ENCODE assay signal across 10 mouse cellular contexts in genomic region chr11:4203705-4204074, GRCm38 (mm10). TPM values are rescaled to one million over a fixed set of nuclear protein-coding genes. Genes with fewer than 3 reads are reported as not detected.
DNase-seq lines count a peak whose midpoint lies in the region; ATAC-seq and TF ChIP-seq lines count a peak whose summit lies in the region.
"Had no signal": no experiment of that assay in that cellular context is flagged by ENCODE, and none has a peak within 500 bp of the region (broad histone marks: within the 10 kb centered on the region; RNA-seq: fewer than 3 reads in every experiment).

No protein-coding gene starts in this region.

- TF ChIP-seq EP300 in lung, postnatal 0 days (IDR thresholded peaks at IDR 0.05) = no peak

- WGBS in lung, postnatal 0 days = 10% methylated on average over 2 of the region's 2 CpGs

- peaks cover 2% of the 10 kb centered on the region; the same call in 1 of the 2 replicates for H3K4me1 ChIP-seq in cortical plate, adult 2 months (ENCODE audit: control insufficient read depth, insufficient read depth, low read length)
- H3K4me1 ChIP-seq in lung, postnatal 0 days (ENCODE audit: insufficient read depth, low read depth, low read length) = peaks cover 13% of the 10 kb centered on the region; the same call in 1 of the 2 replicates
- H3K4me1 ChIP-seq: neural tube, embryonic 12.5 days had no signal

- H3K9ac ChIP-seq in lung, postnatal 0 days (replicated peaks; ENCODE audit: low read depth) = no peak overlapping the region
- H3K9ac ChIP-seq: neural tube, embryonic 12.5 days had no signal

- H3K36me3 ChIP-seq in lung, postnatal 0 days (ENCODE audit: insufficient read depth, low read length) = peaks cover 8% of the 10 kb centered on the region

- ATAC-seq in inflammation-experienced regulatory T-cells, adult 6 months = peak; percentile 57
- ATAC-seq in lung, postnatal 0 days = peak; percentile 61
- no peak for ATAC-seq in erythroid progenitor cell, adult 5-6 weeks (replicated peaks; ENCODE audit: low FRiP score, poor library complexity, severe bottlenecking)

- no peak for TF ChIP-seq POLR2A in cortical plate, adult 2 months (IDR thresholded peaks at IDR 0.05; ENCODE audit: extremely low read depth, insufficient read depth, low read length)

- H3K4me3 ChIP-seq in cortical plate, adult 2 months (ENCODE audit: insufficient read depth, low read length) = no peak overlapping the region
- H3K4me3 ChIP-seq in lung, postnatal 0 days (ENCODE audit: low read depth, low read length) = no peak overlapping the region
- H3K4me3 ChIP-seq: erythroblast, embryonic 14.5 days; neural tube, embryonic 12.5 days had no signal

- peak; percentile 25 for DNase-seq in left cerebral cortex, postnatal 4 days
- DNase-seq in left cerebral cortex, adult 18-20 months (ENCODE audit: low spot score in 2 of 2) = no peak
- DNase-seq in lung, postnatal 0 days (ENCODE audit: low spot score) = peak; percentile 77
- DNase-seq in thymus, postnatal 36 days = peak; percentile 54 to 71
- no peak for DNase-seq in embryo, embryonic 11 days

- no peaks in the 10 kb centered on the region for H3K27me3 ChIP-seq in lung, postnatal 0 days (replicated peaks; ENCODE audit: insufficient read depth, low read length)
- H3K27me3 ChIP-seq: neural tube, embryonic 12.5 days had no signal

- no peak overlapping the region for H3K4me2 ChIP-seq in lung, postnatal 0 days (replicated peaks; ENCODE audit: low read depth, low read length)
- H3K4me2 ChIP-seq: neural tube, embryonic 12.5 days had no signal

- no peak for TF ChIP-seq CTCF in cortical plate, adult 2 months (IDR thresholded peaks at IDR 0.05; ENCODE audit: extremely low read depth, insufficient read depth, low read length)
- TF ChIP-seq CTCF in lung, postnatal 0 days (IDR thresholded peaks at IDR 0.05) = no peak

- no peaks in the 10 kb centered on the region for H3K9me3 ChIP-seq in lung, postnatal 0 days (ENCODE audit: low read length)
- H3K9me3 ChIP-seq: neural tube, embryonic 12.5 days had no signal

- intact Hi-C loops in left cerebral cortex, postnatal 4 days (cut with DNase I) = no loop called here

- H3K27ac ChIP-seq in cortical plate, adult 2 months (ENCODE audit: insufficient read depth, low read length) = peak overlapping the region; percentile 63
- H3K27ac ChIP-seq in lung, postnatal 0 days (ENCODE audit: low read length) = peak overlapping the region; percentile 87
- H3K27ac ChIP-seq: neural tube, embryonic 12.5 days had no signal

RNA-seq across cellular contexts. Expression of gene Castor1, which starts 14.3 kb away (rescaled TPM):
- total RNA-seq in left cerebral cortex, postnatal 4 days (2021) = 1 to 10 TPM; 1.8 to 1.9 TPM
- total RNA-seq in left cerebral cortex, adult 18-20 months (2021) = 1 to 10 TPM; 3.1 to 3.2 TPM
- polyA plus RNA-seq in cortical plate, adult 2 months (2012; rRNA removed) = 3.8 and 5.4 TPM in 2 replicates
- polyA plus RNA-seq in inflammation-experienced regulatory T-cells, adult 6 months (2017; shearing (Covaris generic)) = 10 to 100 TPM; 25.7 to 42.0 (median 37.8) TPM
- polyA plus RNA-seq in lung, postnatal 0 days (2015; fragmentation: Nextera tagmentation; extraction: Ambion mirVana) = 16.5 and 17.8 TPM in 2 replicates
- not detected in 2 replicates for total RNA-seq in erythroid progenitor cell, adult 5-6 weeks (2015; ENCODE audit: low replicate concordance)
- total RNA-seq in erythroid progenitor cell, adult 5-6 weeks (2017; ENCODE audit: low replicate concordance) = 2.6 TPM in 1 of 2 replicates, not detected in the other

RNA-seq across cellular contexts. Expression of gene Tbc1d10a, which starts 17.1 kb away (rescaled TPM):
- 10 to 100 TPM; 25.7 to 26.8 TPM for total RNA-seq in left cerebral cortex, postnatal 4 days (2021)
- total RNA-seq in left cerebral cortex, adult 18-20 months (2021) = 10 to 100 TPM; 30.5 to 30.7 TPM
- polyA plus RNA-seq in cortical plate, adult 2 months (2012; rRNA removed) = 46.7 and 49.6 TPM in 2 replicates
- 10 to 100 TPM; 14.3 to 20.5 (median 19.0) TPM for polyA plus RNA-seq in inflammation-experienced regulatory T-cells, adult 6 months (2017; shearing (Covaris generic))
- 41.7 and 43.8 TPM in 2 replicates for polyA plus RNA-seq in lung, postnatal 0 days (2015; fragmentation: Nextera tagmentation; extraction: Ambion mirVana)
- 2.2 and 2.5 TPM in 2 replicates for total RNA-seq in erythroid progenitor cell, adult 5-6 weeks (2015; ENCODE audit: low replicate concordance)
- total RNA-seq in erythroid progenitor cell, adult 5-6 weeks (2017; ENCODE audit: low replicate concordance) = 3.0 and 4.2 TPM in 2 replicates

RNA-seq across cellular contexts. Expression of gene Osm, which starts 32.5 kb away (rescaled TPM):
- under 1 TPM in 1 of 2 experiments, not detected in 1; 0.30 TPM for total RNA-seq in left cerebral cortex, postnatal 4 days (2021)
- total RNA-seq in left cerebral cortex, adult 18-20 months (2021) = under 1 TPM in 1 of 2 experiments, not detected in 1; 0.19 TPM
- 0.06 and 0.19 TPM in 2 replicates for polyA plus RNA-seq in cortical plate, adult 2 months (2012; rRNA removed)
- polyA plus RNA-seq in inflammation-experienced regulatory T-cells, adult 6 months (2017; shearing (Covaris generic)) = 10 to 100 TPM; 11.2 to 23.6 (median 16.6) TPM
- polyA plus RNA-seq in lung, postnatal 0 days (2015; fragmentation: Nextera tagmentation; extraction: Ambion mirVana) = 0.69 and 1.3 TPM in 2 replicates
- 2.2 and 4.6 TPM in 2 replicates for total RNA-seq in erythroid progenitor cell, adult 5-6 weeks (2015; ENCODE audit: low replicate concordance)
- total RNA-seq in erythroid progenitor cell, adult 5-6 weeks (2017; ENCODE audit: low replicate concordance) = 3.7 and 4.3 TPM in 2 replicates
- polyA plus RNA-seq: neural tube, embryonic 12.5 days had no signal

RNA-seq across cellular contexts. Expression of gene Sf3a1, which starts 43.5 kb away (rescaled TPM):
- 10 to 100 TPM; 75.5 to 93.4 TPM for total RNA-seq in left cerebral cortex, postnatal 4 days (2021)
- total RNA-seq in left cerebral cortex, adult 18-20 months (2021) = 10 to 100 TPM; 73.1 to 74.1 TPM
- polyA plus RNA-seq in cortical plate, adult 2 months (2012; rRNA removed) = 38.8 and 39.0 TPM in 2 replicates
- 10 to 100 TPM; 54.2 to 71.2 (median 66.6) TPM for polyA plus RNA-seq in inflammation-experienced regulatory T-cells, adult 6 months (2017; shearing (Covaris generic))
- 12.6 and 13.4 TPM in 2 replicates for polyA plus RNA-seq in lung, postnatal 0 days (2015; fragmentation: Nextera tagmentation; extraction: Ambion mirVana)
- 42.2 and 60.4 TPM in 2 replicates for total RNA-seq in erythroid progenitor cell, adult 5-6 weeks (2015; ENCODE audit: low replicate concordance)
- total RNA-seq in erythroid progenitor cell, adult 5-6 weeks (2017; ENCODE audit: low replicate concordance) = 23.9 and 24.6 TPM in 2 replicates

RNA-seq across cellular contexts. Expression of gene Ccdc157, which starts 43.6 kb away (rescaled TPM):
- total RNA-seq in left cerebral cortex, postnatal 4 days (2021) = 10 to 100 TPM; 12.1 to 13.5 TPM
- 10 to 100 TPM; 16.6 to 17.6 TPM for total RNA-seq in left cerebral cortex, adult 18-20 months (2021)
- 19.0 and 19.1 TPM in 2 replicates for polyA plus RNA-seq in cortical plate, adult 2 months (2012; rRNA removed)
- 1 to 10 TPM; 1.5 to 2.9 (median 2.9) TPM for polyA plus RNA-seq in inflammation-experienced regulatory T-cells, adult 6 months (2017; shearing (Covaris generic))
- 7.3 and 8.2 TPM in 2 replicates for polyA plus RNA-seq in lung, postnatal 0 days (2015; fragmentation: Nextera tagmentation; extraction: Ambion mirVana)
- total RNA-seq in erythroid progenitor cell, adult 5-6 weeks (2015; ENCODE audit: low replicate concordance) = 0.42 and 0.72 TPM in 2 replicates
- 1.5 and 5.8 TPM in 2 replicates for total RNA-seq in erythroid progenitor cell, adult 5-6 weeks (2017; ENCODE audit: low replicate concordance)

Comparison
In these comparisons a context has a peak if more than half of its experiments do, and no peak if none do; other contexts are left out.
1. DNase-seq: peak in left cerebral cortex, postnatal 4 days (single experiment), lung, postnatal 0 days (single experiment) and thymus, postnatal 36 days (2 of 2); none in left cerebral cortex, adult 18-20 months (0 of 2) and embryo, embryonic 11 days (single experiment).
2. RNA of gene Tbc1d10a, which starts 17.1 kb away (total RNA-seq): 30.5 to 30.7 TPM in left cerebral cortex, adult 18-20 months and 25.7 to 26.8 TPM in left cerebral cortex, postnatal 4 days; 2.2 to 4.2 TPM in erythroid progenitor cell, adult 5-6 weeks; every median in the first group is over 4 times any median in the second.